Mouse (Mus musculus): ENCODE results near the gene Vars.
"Not testable (repeated sequence)": the region's sequence is repeated elsewhere in the genome, so short reads cannot be mapped to it uniquely, and the experiment has no call there.

Gene Vars

GRCm38 (mm10) chr17:35004075-35004717 is 3.4 kb downstream of the Vars start:
- no peak for DNase-seq

- no peak for DNase-seq
Observed at GRCm38 (mm10) chr17:35005158-35005557, 4.4 kb downstream of the Vars start.

GRCm38 (mm10) chr17:35005902-35006301 is 5.1 kb downstream of the Vars start:
- DNase-seq, result not testable (repeated sequence)

- DNase-seq, result no peak
Observed at GRCm38 (mm10) chr17:35007387-35007991, 6.7 kb downstream of the Vars start.

GRCm38 (mm10) chr17:35009586-35009985 is 8.8 kb downstream of the Vars start:
- DNase-seq, result no peak

- DNase-seq, result no peak
Observed at GRCm38 (mm10) chr17:35011440-35011839, 10.7 kb downstream of the Vars start.

- no peak for DNase-seq
Observed at GRCm38 (mm10) chr17:35012430-35012829, 11.6 kb downstream of the Vars start.

GRCm38 (mm10) chr17:35013221-35013620 is 12.4 kb downstream of the Vars start:
- DNase-seq, result no peak

GRCm38 (mm10) chr17:35015296-35015695 is 14.5 kb downstream of the Vars start:
- DNase-seq, result no peak

GRCm38 (mm10) chr17:35016376-35016775 is 15.6 kb downstream of the Vars start, which contains the start of gene Vwa7:
Vwa7 (plus strand) TSS chr17:35016579.
- DNase-seq, result no peak

- no peak for DNase-seq
Observed at GRCm38 (mm10) chr17:35016791-35017705, 16.3 kb downstream of the Vars start.

- no peak for DNase-seq
Observed at GRCm38 (mm10) chr17:35017706-35018030, 16.9 kb downstream of the Vars start.

- no peak for DNase-seq
Observed at GRCm38 (mm10) chr17:35018171-35018570, 17.4 kb downstream of the Vars start.

- DNase-seq, result no peak
Observed at GRCm38 (mm10) chr17:35019894-35020293, 19.1 kb downstream of the Vars start.

GRCm38 (mm10) chr17:35020551-35020950 is 19.8 kb downstream of the Vars start:
- no peak for DNase-seq

- peak; percentile 92 for DNase-seq
Observed at GRCm38 (mm10) chr17:35021163-35021808, 20.5 kb downstream of the Vars start.

GRCm38 (mm10) chr17:35021842-35022477 is 21.2 kb downstream of the Vars start:
- no peak for DNase-seq

- DNase-seq, result no peak
Observed at GRCm38 (mm10) chr17:35022541-35023060, 21.8 kb downstream of the Vars start.

- DNase-seq, result no peak
Observed at GRCm38 (mm10) chr17:35023221-35023620, 22.4 kb downstream of the Vars start.

- no peak for DNase-seq
Observed at GRCm38 (mm10) chr17:35023756-35024155, 23.0 kb downstream of the Vars start.

GRCm38 (mm10) chr17:35024261-35024660 is 23.5 kb downstream of the Vars start:
- DNase-seq, result no peak

GRCm38 (mm10) chr17:35024691-35025488 is 24.1 kb downstream of the Vars start:
- no peak for DNase-seq
